Mouse (Mus musculus): ENCODE data around the gene Arhgef3.

DNA sequence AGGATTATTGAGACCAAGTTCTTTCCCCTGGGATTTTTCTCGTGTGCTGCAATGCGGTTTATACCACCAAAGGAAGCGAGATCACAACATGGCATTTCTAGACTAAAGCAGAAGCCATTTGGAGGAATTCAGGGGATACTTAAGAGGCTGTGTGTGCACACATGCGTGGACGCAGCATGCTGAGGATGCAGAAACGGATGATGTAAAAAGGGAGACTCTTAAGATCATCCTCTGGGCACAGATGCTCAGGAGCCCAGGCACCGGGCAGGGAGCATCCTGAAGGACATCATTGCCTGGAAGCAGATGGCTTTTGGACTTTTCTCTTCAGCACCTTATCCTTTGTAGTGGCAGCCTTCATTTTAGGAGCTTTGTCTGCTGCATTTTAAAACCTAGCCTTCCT is 246.2 kb downstream of the Arhgef3 start:
- TF ChIP-seq CTCF (IDR thresholded peaks at IDR 0.05; ENCODE audit: insufficient read depth, low read length) = no peak
- TF ChIP-seq POLR2A (IDR thresholded peaks at IDR 0.05; ENCODE audit: borderline replicate concordance, extremely low read depth, low read depth, low read length) = no peak

Data from lung, adult 2 months (tissue).